Mouse (Mus musculus): ENCODE results near the gene Dalrd3. TPM values are rescaled to one million over a fixed set of nuclear protein-coding genes. Genes with fewer than 3 reads are reported as not detected.

Dalrd3 gene
- polyA plus RNA-seq, 1 experiment from 2014 or later: 183 TPM

DNA sequence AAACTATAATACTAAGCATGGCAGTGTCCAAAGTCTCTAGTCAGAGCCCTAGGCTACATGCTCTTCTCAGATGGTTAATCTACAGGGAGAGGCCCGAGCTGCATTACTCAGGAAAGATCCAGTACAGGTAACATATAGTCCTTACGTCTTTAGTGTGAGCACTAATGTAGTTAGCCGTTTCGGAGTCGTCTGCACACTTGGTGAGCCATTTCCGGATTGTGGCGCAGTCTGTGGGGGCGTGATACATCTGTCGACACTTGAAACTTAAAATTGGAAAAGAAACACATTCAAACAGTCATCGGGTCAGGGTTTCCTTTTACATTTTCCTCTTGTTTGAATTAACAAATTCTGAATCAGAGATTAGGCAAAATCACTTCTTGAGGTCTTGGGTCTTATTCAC is 41.8 kb downstream of the Dalrd3 start:
- no peak overlapping the region for H3K4me3 ChIP-seq (ENCODE audit: low read depth, low read length)
- no peaks in the 10 kb centered on the region for H3K27me3 ChIP-seq (ENCODE audit: control insufficient read depth, insufficient read depth, low read length)
- H3K9me3 ChIP-seq (ENCODE audit: control insufficient read depth, low read length): no peaks in the 10 kb centered on the region
- no peak for DNase-seq (ENCODE audit: low spot score)
- WGBS: 94% methylated on average over 10 of the region's 10 CpGs
- H3K9ac ChIP-seq (ENCODE audit: low read length): no peak overlapping the region
- no peak overlapping the region for H3K27ac ChIP-seq (replicated peaks; ENCODE audit: low read depth, low read length)
- no peak for ATAC-seq (ENCODE audit: insufficient number of reproducible peaks, low FRiP score, low TSS enrichment, low read depth)
- H3K36me3 ChIP-seq (ENCODE audit: control insufficient read depth, insufficient read depth, low read length): peaks cover 13% of the 10 kb centered on the region; the same call in 1 of the 2 replicates
- no peaks in the 10 kb centered on the region for H3K4me1 ChIP-seq (ENCODE audit: control insufficient read depth, insufficient read depth, low read length)
- H3K4me2 ChIP-seq (ENCODE audit: low read depth, severe bottlenecking): no peak overlapping the region

DNA sequence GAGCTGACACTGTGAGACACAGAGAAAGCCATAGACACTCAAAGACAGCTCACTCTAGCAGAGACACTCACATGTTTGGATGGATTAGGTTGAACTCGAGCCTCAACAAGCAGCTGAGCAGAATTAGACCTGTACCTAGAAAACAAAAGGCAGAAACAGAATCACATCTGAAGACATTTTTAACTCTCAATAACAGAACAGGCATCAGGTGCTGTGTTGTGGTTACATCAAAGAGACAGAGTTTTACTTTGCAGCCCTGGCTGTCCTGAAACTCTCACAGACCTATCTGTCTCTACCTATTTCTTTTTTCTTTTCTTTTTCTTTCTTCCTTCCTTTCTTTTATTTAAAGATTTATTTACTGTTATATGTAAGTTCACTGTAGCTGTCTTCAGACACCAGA is 47.6 kb downstream of the Dalrd3 start:
- H3K9me3 ChIP-seq (ENCODE audit: control insufficient read depth, low read length): no peaks in the 10 kb centered on the region
- no peak for DNase-seq (ENCODE audit: low spot score)
- H3K4me1 ChIP-seq (ENCODE audit: control insufficient read depth, insufficient read depth, low read length): no peaks in the 10 kb centered on the region
- WGBS: 85% methylated on average over 1 of the region's 1 CpGs
- H3K4me3 ChIP-seq (ENCODE audit: low read depth, low read length): no peak overlapping the region
- H3K9ac ChIP-seq (ENCODE audit: low read length): no peak overlapping the region
- no peak for ATAC-seq (ENCODE audit: insufficient number of reproducible peaks, low FRiP score, low TSS enrichment, low read depth)
- H3K27ac ChIP-seq (replicated peaks; ENCODE audit: low read depth, low read length): no peak overlapping the region
- no peaks in the 10 kb centered on the region for H3K27me3 ChIP-seq (ENCODE audit: control insufficient read depth, insufficient read depth, low read length)
- H3K36me3 ChIP-seq (ENCODE audit: control insufficient read depth, insufficient read depth, low read length): peaks cover 9% of the 10 kb centered on the region; the same call in 1 of the 2 replicates
- H3K4me2 ChIP-seq (ENCODE audit: low read depth, severe bottlenecking): no peak overlapping the region

MicroRNAs encoded within 50 kb of the gene (microRNA counts, 519-probe panel; counts per million panel counts)
- 3,800 counts per million, percentile 53 among the panel's probes with 10 or more counts for microRNA mmu-miR-191
- 3,109 counts per million, percentile 38 among the panel's probes with 10 or more counts for microRNA mmu-miR-425

Small RNA genes within 50 kb of the gene (microRNA-seq; reads per million reads assigned to microRNA genes)
- gene Gm24083 (not detected), gene Mir191 (not detected), gene Mir425 (2,040 reads per million, percentile 82 among the genes with 10 or more reads in this experiment)

Other genes starting within 250 kb of the Dalrd3 start
- 798 and 887 TPM in 2 replicates for gene Gpx1, start 231.0 kb upstream of the Dalrd3 start, polyA plus RNA-seq (2014; fragmentation: Nextera tagmentation; extraction: Ambion mirVana)
- 130 and 133 TPM in 2 replicates for gene Usp4, start 222.0 kb upstream of the Dalrd3 start, polyA plus RNA-seq (2014; fragmentation: Nextera tagmentation; extraction: Ambion mirVana)
- 0.57 and 0.87 TPM in 2 replicates for gene 1700102P08Rik, start 177.1 kb upstream of the Dalrd3 start, polyA plus RNA-seq (2014; fragmentation: Nextera tagmentation; extraction: Ambion mirVana)
- gene Ccdc36, start 141.4 kb upstream of the Dalrd3 start, polyA plus RNA-seq (2014; fragmentation: Nextera tagmentation; extraction: Ambion mirVana): 1.3 and 1.5 TPM in 2 replicates
- gene BC048562, start 133.4 kb upstream of the Dalrd3 start, polyA plus RNA-seq (2014; fragmentation: Nextera tagmentation; extraction: Ambion mirVana): not detected in 2 replicates
- gene Ccdc71, start 109.4 kb upstream of the Dalrd3 start, polyA plus RNA-seq (2014; fragmentation: Nextera tagmentation; extraction: Ambion mirVana): 46.0 and 55.5 TPM in 2 replicates
- 13.6 and 17.2 TPM in 2 replicates for gene Klhdc8b, start 108.3 kb upstream of the Dalrd3 start, polyA plus RNA-seq (2014; fragmentation: Nextera tagmentation; extraction: Ambion mirVana)
- gene Lamb2, start 90.2 kb upstream of the Dalrd3 start, polyA plus RNA-seq (2014; fragmentation: Nextera tagmentation; extraction: Ambion mirVana): 18.0 and 18.9 TPM in 2 replicates
- 73.6 and 81.7 TPM in 2 replicates for gene Usp19, start 79.3 kb upstream of the Dalrd3 start, polyA plus RNA-seq (2014; fragmentation: Nextera tagmentation; extraction: Ambion mirVana)
- gene Qars, start 62.2 kb upstream of the Dalrd3 start, polyA plus RNA-seq (2014; fragmentation: Nextera tagmentation; extraction: Ambion mirVana): 126 and 138 TPM in 2 replicates
- 164 and 167 TPM in 2 replicates for gene Qrich1, start 53.1 kb upstream of the Dalrd3 start, polyA plus RNA-seq (2014; fragmentation: Nextera tagmentation; extraction: Ambion mirVana)
- 237 and 247 TPM in 2 replicates for gene Impdh2, start 9.6 kb upstream of the Dalrd3 start, polyA plus RNA-seq (2014; fragmentation: Nextera tagmentation; extraction: Ambion mirVana)
- gene Ndufaf3, start 2.5 kb upstream of the Dalrd3 start, polyA plus RNA-seq (2014; fragmentation: Nextera tagmentation; extraction: Ambion mirVana): 44.3 and 47.5 TPM in 2 replicates
- gene Wdr6, start 8.9 kb downstream of the Dalrd3 start, polyA plus RNA-seq (2014; fragmentation: Nextera tagmentation; extraction: Ambion mirVana): 152 and 167 TPM in 2 replicates
- 6.7 and 7.2 TPM in 2 replicates for gene P4htm, start 27.8 kb downstream of the Dalrd3 start, polyA plus RNA-seq (2014; fragmentation: Nextera tagmentation; extraction: Ambion mirVana)
- gene Arih2, start 79.5 kb downstream of the Dalrd3 start, polyA plus RNA-seq (2014; fragmentation: Nextera tagmentation; extraction: Ambion mirVana): 45.0 and 49.8 TPM in 2 replicates
- 23.2 and 31.4 TPM in 2 replicates for gene Slc25a20, start 92.2 kb downstream of the Dalrd3 start, polyA plus RNA-seq (2014; fragmentation: Nextera tagmentation; extraction: Ambion mirVana)
- 32.5 and 35.2 TPM in 2 replicates for gene Prkar2a, start 119.4 kb downstream of the Dalrd3 start, polyA plus RNA-seq (2014; fragmentation: Nextera tagmentation; extraction: Ambion mirVana)
- gene Ip6k2, start 213.9 kb downstream of the Dalrd3 start, polyA plus RNA-seq (2014; fragmentation: Nextera tagmentation; extraction: Ambion mirVana): 129 and 136 TPM in 2 replicates
- 13.9 and 15.7 TPM in 2 replicates for gene Nckipsd, start 238.5 kb downstream of the Dalrd3 start, polyA plus RNA-seq (2014; fragmentation: Nextera tagmentation; extraction: Ambion mirVana)

Measured in limb, embryonic 11.5 days (tissue).